Mouse (Mus musculus) midbrain, embryonic 14.5 days (tissue): ENCODE results near the gene Snx11. TPM values are rescaled to one million over a fixed set of nuclear protein-coding genes. Genes with fewer than 3 reads are reported as not detected.

Experiments
- ATAC-seq: fragments of 200-750 bp; cut with Nextera tagmentation; 2 replicates; pipeline ENCODE4 v1.8.0; 2017; ENCODE audit warnings: moderate number of reproducible peaks, moderate library complexity; ENCODE audit not compliant: low FRiP score, low TSS enrichment
- DNase-seq: peaks from one replicate; pipeline ENCODE4 v3.0.0-alpha.2; 2015
- H3K27ac ChIP-seq: fragments of 300-500 bp; sonication (generic); replicated peaks from 2 replicates; pipeline ENCODE4 v1.5.1; 2014; ENCODE audit warnings: mild to moderate bottlenecking, low read depth, low read length, moderate library complexity
- H3K27me3 ChIP-seq: fragments of 300-500 bp; sonication (generic); 2 replicates; pipeline ENCODE4 v1.6.1; 2014; ENCODE audit warnings: low read length, control low read depth, mixed read lengths; ENCODE audit not compliant: control insufficient read depth, insufficient read depth
- H3K36me3 ChIP-seq: fragments of 300-500 bp; sonication (generic); 2 replicates; pipeline ENCODE4 v1.6.1; 2014; ENCODE audit warnings: low read length, control low read depth; ENCODE audit not compliant: control insufficient read depth, insufficient read depth
- H3K4me1 ChIP-seq: fragments of 300-500 bp; sonication (generic); 2 replicates; pipeline ENCODE4 v1.6.1; 2014; ENCODE audit warnings: mild to moderate bottlenecking, antibody characterized with exemption, low read length, control low read depth; ENCODE audit not compliant: control insufficient read depth, insufficient read depth
- H3K4me2 ChIP-seq: fragments of 300-500 bp; sonication (generic); 2 replicates; pipeline ENCODE4 v1.6.1; 2014; ENCODE audit warnings: mild to moderate bottlenecking, low read length, moderate library complexity
- H3K4me3 ChIP-seq: fragments of 300-500 bp; sonication (generic); replicated peaks from 2 replicates; pipeline ENCODE4 v1.5.1; 2014; ENCODE audit warnings: low read depth, low read length
- H3K9ac ChIP-seq: fragments of 300-500 bp; sonication (generic); replicated peaks from 2 replicates; pipeline ENCODE4 v1.6.1; 2014; ENCODE audit warnings: mild to moderate bottlenecking, low read length, moderate library complexity
- H3K9me3 ChIP-seq: fragments of 300-500 bp; sonication (generic); 2 replicates; pipeline ENCODE4 v1.6.1; 2016; ENCODE audit warnings: low read length, control low read depth, mixed read lengths; ENCODE audit not compliant: control insufficient read depth
- WGBS: fragments of 180-500 bp; shearing (Covaris S2); extraction: QIAGEN DNeasy Blood & Tissue Kit; methylation state at CpG from one replicate; pipeline ENCODE4 v1.1.7; 2014; 5-methylcytosine and 5-hydroxymethylcytosine counted together
- polyA plus RNA-seq: library from polyadenylated mRNA; unstranded; fragments of >200 nt; fragmentation: Nextera tagmentation; extraction: Ambion mirVana; gene quantifications from 2 replicates; pipeline ENCODE4 v1.2.1, GENCODE M21; 2014

Gene Snx11
- polyA plus RNA-seq, 1 experiment from 2014 or later = 29.6 TPM

DNA sequence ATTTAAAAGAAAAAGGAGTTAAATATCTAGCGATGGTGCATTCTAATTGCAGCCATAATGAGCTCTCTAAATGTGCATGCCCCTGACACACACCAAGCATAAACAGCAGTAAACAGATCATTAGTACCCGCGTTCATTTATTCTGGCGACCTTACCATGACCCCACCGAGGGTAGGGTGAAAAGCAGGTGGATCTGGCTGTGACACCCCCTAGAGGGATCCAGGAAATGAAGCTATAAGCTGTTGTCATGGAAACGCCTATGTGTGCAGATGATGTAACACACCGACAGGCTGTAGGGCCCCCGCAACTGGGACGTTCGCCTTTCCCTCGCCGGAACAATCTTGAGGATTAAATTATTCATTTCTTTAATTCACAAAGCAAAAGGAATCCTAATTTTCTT is 35.4 kb downstream of the Snx11 start:
- peak overlapping the region; percentile 46 for H3K4me2 ChIP-seq
- H3K9me3 ChIP-seq = no peaks in the 10 kb centered on the region
- peaks cover 36% of the 10 kb centered on the region for H3K4me1 ChIP-seq
- ATAC-seq (no peak), DNase-seq (peak; percentile 82)
- WGBS = 6% methylated on average over 12 of the region's 12 CpGs
- 0 out of 2 replicates have a peak overlapping the region, but pooled peaks have one; percentile 5 for H3K4me3 ChIP-seq
- H3K27ac ChIP-seq = peak overlapping the region; percentile 55
- H3K27me3 ChIP-seq = no peaks in the 10 kb centered on the region
- no peak overlapping the region for H3K9ac ChIP-seq
- H3K36me3 ChIP-seq = no peaks in the 10 kb centered on the region

DNA sequence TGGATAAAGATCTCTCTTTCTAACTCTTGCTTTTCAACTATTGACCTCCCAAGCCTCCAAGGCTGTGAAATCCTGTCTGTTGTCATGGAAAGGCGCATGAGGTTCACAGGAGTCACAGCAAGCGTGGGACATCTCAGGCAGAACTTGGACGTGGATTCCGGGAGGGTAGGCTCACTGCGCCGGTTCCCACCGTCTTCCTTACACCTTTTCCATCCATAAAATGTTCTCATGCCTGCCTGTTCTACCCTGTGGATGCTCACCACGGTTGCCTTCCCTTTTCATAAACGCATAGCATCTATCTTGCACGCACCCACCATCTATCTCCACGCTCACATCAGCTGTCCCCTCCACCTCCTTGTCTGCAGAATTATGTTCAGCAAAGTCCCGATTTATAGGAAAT is 36.6 kb downstream of the Snx11 start:
- peak overlapping the region; percentile 11; the same call in 1 of the 2 replicates for H3K4me2 ChIP-seq
- no peaks in the 10 kb centered on the region for H3K36me3 ChIP-seq
- no peaks in the 10 kb centered on the region for H3K9me3 ChIP-seq
- no peak overlapping the region for H3K9ac ChIP-seq
- ATAC-seq (no peak), DNase-seq (no peak)
- H3K27me3 ChIP-seq = no peaks in the 10 kb centered on the region
- 42% methylated on average over 12 of the region's 12 CpGs for WGBS
- H3K4me1 ChIP-seq = peaks cover 39% of the 10 kb centered on the region
- no peak overlapping the region for H3K4me3 ChIP-seq
- H3K27ac ChIP-seq = no peak overlapping the region

DNA sequence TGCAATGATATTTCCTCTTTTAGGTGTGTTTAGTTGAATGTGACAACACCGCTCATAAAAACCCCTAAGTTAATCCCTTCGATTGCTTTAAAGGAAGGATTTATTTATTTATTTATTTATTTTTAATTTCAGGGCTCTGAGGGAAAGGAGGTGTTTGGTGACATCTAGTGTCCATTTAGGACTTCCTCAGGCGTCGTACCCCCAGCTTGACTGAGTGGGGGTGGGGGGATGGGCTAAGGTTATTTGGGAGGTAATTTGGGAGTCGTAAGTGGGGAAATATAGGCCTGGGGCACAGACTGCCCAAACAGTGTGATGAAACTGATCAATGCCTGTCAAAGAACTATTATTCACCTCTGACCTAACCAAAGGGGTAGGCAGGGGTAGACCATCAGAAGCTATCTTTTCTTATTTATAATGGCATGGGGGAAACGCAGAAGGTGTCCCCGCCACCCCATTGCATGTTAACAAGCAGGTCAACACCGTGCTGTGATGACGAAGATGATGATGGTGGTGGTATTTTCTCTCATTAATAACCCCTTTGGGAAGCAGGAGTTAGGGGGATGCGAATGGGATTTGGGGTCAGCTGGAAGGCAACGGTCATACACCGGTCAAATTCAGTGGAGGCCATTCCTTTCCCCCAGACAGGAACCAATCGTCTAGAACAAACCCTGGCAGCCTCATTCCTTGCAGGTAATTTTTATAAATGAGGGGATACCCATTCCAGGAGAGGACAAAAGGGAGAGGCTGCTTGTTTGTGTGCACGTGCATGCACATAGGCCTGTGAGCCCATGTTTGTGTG is 39.5 kb downstream of the Snx11 start:
- Histone ChIP-seq H3K9ac (no peak overlapping the region), H3K27me3 (no peaks in the 10 kb centered on the region), H3K36me3 (no peaks in the 10 kb centered on the region), H3K4me2 (no peak overlapping the region), H3K9me3 (no peaks in the 10 kb centered on the region), H3K27ac (no peak overlapping the region), H3K4me1 (peaks cover 30% of the 10 kb centered on the region), H3K4me3 (no peak overlapping the region)
- DNase-seq (peak; percentile 52), ATAC-seq (no peak)
- 60% methylated on average over 14 of the region's 14 CpGs for WGBS

GRCm38 (mm10) chr11:96736361-96736760 is 41.0 kb downstream of the Snx11 start:
- no peak overlapping the region for H3K27ac ChIP-seq
- peak overlapping the region; percentile 19 for H3K4me3 ChIP-seq
- H3K4me1 ChIP-seq = peaks cover 18% of the 10 kb centered on the region
- H3K9me3 ChIP-seq = no peaks in the 10 kb centered on the region
- peak overlapping the region; percentile 53 for H3K4me2 ChIP-seq
- 14% methylated on average over 11 of the region's 11 CpGs for WGBS
- H3K27me3 ChIP-seq = no peaks in the 10 kb centered on the region
- no peaks in the 10 kb centered on the region for H3K36me3 ChIP-seq
- H3K9ac ChIP-seq = 0 out of 2 replicates have a peak overlapping the region, but pooled peaks have one; percentile 37
- no peak for DNase-seq
- no peak for ATAC-seq

- H3K9ac ChIP-seq = peak overlapping the region; percentile 37; the same call in 1 of the 2 replicates
These were observed 41.5 kb downstream of the Snx11 start for GRCm38 (mm10) chr11:96735908-96736307.

GRCm38 (mm10) chr11:96732657-96733056 is 44.7 kb downstream of the Snx11 start:
- Histone ChIP-seq H3K9ac (no peak overlapping the region), H3K27me3 (no peaks in the 10 kb centered on the region), H3K27ac (no peak overlapping the region), H3K9me3 (no peaks in the 10 kb centered on the region), H3K4me3 (no peak overlapping the region), H3K4me1 (peaks cover 27% of the 10 kb centered on the region), H3K36me3 (no peaks in the 10 kb centered on the region), H3K4me2 (no peak overlapping the region)
- DNase-seq (no peak), ATAC-seq (no peak)
- WGBS = 29% methylated on average over 4 of the region's 4 CpGs

More at GRCm38 (mm10) chr11:96735908-96736307, 41.5 kb downstream of the Snx11 start:
- WGBS = under 1% methylated on average over 19 of the region's 19 CpGs
- Histone ChIP-seq H3K27ac (0 out of 2 replicates have a peak overlapping the region, but pooled peaks have one; percentile 45), H3K9me3 (no peaks in the 10 kb centered on the region), H3K36me3 (no peaks in the 10 kb centered on the region), H3K4me2 (peak overlapping the region; percentile 53), H3K4me3 (peak overlapping the region; percentile 19), H3K27me3 (no peaks in the 10 kb centered on the region), H3K4me1 (peaks cover 15% of the 10 kb centered on the region)
- peak; percentile 89 for DNase-seq
- ATAC-seq = peak; percentile 53; the same call in 1 of the 2 replicates

GRCm38 (mm10) chr11:96730327-96730726 is 47.0 kb downstream of the Snx11 start:
- 30% methylated on average over 5 of the region's 5 CpGs for WGBS
- no peak for ATAC-seq
- H3K27ac ChIP-seq = peak overlapping the region; percentile 22; the same call in 1 of the 2 replicates

DNA sequence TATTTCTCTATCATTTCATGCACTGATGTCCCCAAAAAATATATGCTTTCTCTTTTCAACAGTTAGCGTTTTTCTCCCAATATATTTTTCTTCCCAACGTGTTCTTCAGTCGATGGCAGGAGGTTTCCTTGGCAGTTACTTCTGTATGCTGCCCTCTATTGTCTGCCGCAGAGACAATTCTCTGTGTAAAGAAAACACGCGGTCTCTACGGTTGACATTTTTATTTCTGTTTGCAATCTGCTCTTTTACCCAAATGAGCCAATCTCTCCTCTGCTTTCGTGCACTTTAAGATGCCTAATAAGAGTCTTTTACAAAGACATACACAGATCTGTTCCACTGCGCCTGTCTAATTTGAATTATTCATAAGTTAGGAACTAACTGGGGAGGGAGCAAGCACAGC is 47.9 kb downstream of the Snx11 start:
- H3K36me3 ChIP-seq = no peaks in the 10 kb centered on the region
- H3K4me2 ChIP-seq = peak overlapping the region; percentile 33
- WGBS = 23% methylated on average over 9 of the region's 9 CpGs
- H3K27me3 ChIP-seq = no peaks in the 10 kb centered on the region
- ATAC-seq (no peak), DNase-seq (peak; percentile 78)
- H3K9me3 ChIP-seq = no peaks in the 10 kb centered on the region
- peaks cover 23% of the 10 kb centered on the region for H3K4me1 ChIP-seq
- H3K27ac ChIP-seq = no peak overlapping the region
- H3K4me3 ChIP-seq = no peak overlapping the region
- H3K9ac ChIP-seq = no peak overlapping the region

More at GRCm38 (mm10) chr11:96730327-96730726, 47.0 kb downstream of the Snx11 start:
- Histone ChIP-seq H3K9ac (no peak overlapping the region), H3K9me3 (no peaks in the 10 kb centered on the region), H3K4me2 (no peak overlapping the region), H3K27me3 (no peaks in the 10 kb centered on the region), H3K4me1 (peaks cover 23% of the 10 kb centered on the region), H3K36me3 (no peaks in the 10 kb centered on the region), H3K4me3 (no peak overlapping the region)
- DNase-seq = peak; percentile 68

GRCm38 (mm10) chr11:96728577-96728976 is 48.8 kb downstream of the Snx11 start:
- peaks cover 23% of the 10 kb centered on the region for H3K4me1 ChIP-seq
- H3K27me3 ChIP-seq = no peaks in the 10 kb centered on the region
- ATAC-seq (no peak), DNase-seq (no peak)
- no peaks in the 10 kb centered on the region for H3K9me3 ChIP-seq
- H3K4me2 ChIP-seq = no peak overlapping the region
- no peak overlapping the region for H3K9ac ChIP-seq
- H3K27ac ChIP-seq = no peak overlapping the region
- no peaks in the 10 kb centered on the region for H3K36me3 ChIP-seq
- 36% methylated on average over 2 of the region's 2 CpGs for WGBS
- H3K4me3 ChIP-seq = no peak overlapping the region
